Mouse (Mus musculus) olfactory bulb, adult 2 months (tissue): ENCODE measurements around the gene Erlin1.

ENCODE experiments used
- CTCF ChIP-seq: fragments of 200-500 bp; IDR thresholded peaks from 2 replicates; pipeline ENCODE4 v1.5.1; 2012; ENCODE audit warnings: low read depth, mild to moderate bottlenecking, low read length, moderate library complexity; ENCODE audit not compliant: insufficient read depth
- POLR2A ChIP-seq: fragments of 200-500 bp; IDR thresholded peaks from 2 replicates; pipeline ENCODE4 v1.6.1; 2012; ENCODE audit warnings: mild to moderate bottlenecking, low read depth, low read length, moderate library complexity; ENCODE audit not compliant: insufficient read depth

DNA sequence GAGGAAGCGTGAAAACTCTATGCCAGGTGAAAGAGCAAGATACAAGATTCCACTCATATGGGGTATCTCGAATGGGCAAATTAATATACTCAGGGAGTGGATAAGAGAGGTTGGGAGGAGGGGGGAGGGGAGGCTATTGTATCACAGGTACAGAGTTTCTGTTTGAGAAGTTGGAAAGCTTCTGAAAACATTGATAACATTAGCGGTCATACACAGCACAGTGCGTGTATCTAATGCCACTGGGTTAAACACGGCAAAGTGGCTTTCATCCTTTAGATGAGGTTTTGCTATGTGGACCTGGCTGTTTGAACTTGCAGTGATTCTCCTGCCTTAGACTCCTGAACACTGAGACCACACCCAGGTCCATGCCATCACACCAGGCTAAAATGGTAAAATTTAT lies 39.6 kb downstream of the Erlin1 start:
- TF ChIP-seq CTCF (no peak), POLR2A (no peak)
